Mouse (Mus musculus) thymus, postnatal 4 days (tissue): ENCODE measurements around the gene Ints6l.
A peak's percentile ranks its signal among the peaks of the same experiment; 100 is the strongest.
"Not testable (repeated sequence)": the region's sequence is repeated elsewhere in the genome, so short reads cannot be mapped to it uniquely, and the experiment has no call there.

ENCODE experiments used
- DNase-seq: peaks from one replicate; pipeline ENCODE4 v3.0.0; 2021

Ints6l gene

GRCm38 (mm10) chrX:56454671-56455371, at the start of gene Ints6l:
Ints6l (plus strand) TSS chrX:56454857.
- peak; percentile 79 for DNase-seq

- DNase-seq = no peak
These were observed 49.2 kb upstream of the Ints6l start for GRCm38 (mm10) chrX:56405482-56405881.

- no peak for DNase-seq
These were observed 48.5 kb upstream of the Ints6l start for GRCm38 (mm10) chrX:56406128-56406527.

- DNase-seq = no peak
These were observed 38.4 kb upstream of the Ints6l start for GRCm38 (mm10) chrX:56416277-56416676.

- DNase-seq = peak; percentile 36
These were observed 37.1 kb upstream of the Ints6l start for GRCm38 (mm10) chrX:56417541-56417940.

GRCm38 (mm10) chrX:56430601-56431000, 24.1 kb upstream of the Ints6l start:
- peak; percentile 27 for DNase-seq

- DNase-seq = no peak
These were observed 18.8 kb upstream of the Ints6l start for GRCm38 (mm10) chrX:56435758-56436283.

- DNase-seq = no peak
These were observed 7.9 kb upstream of the Ints6l start for GRCm38 (mm10) chrX:56446487-56447428.

GRCm38 (mm10) chrX:56447524-56448015, 7.1 kb upstream of the Ints6l start, which contains the start of gene Gm2174:
Gm2174 (plus strand) TSS chrX:56447965.
- no peak for DNase-seq

- DNase-seq = peak; percentile 85
These were observed 952 bp downstream of the Ints6l start for GRCm38 (mm10) chrX:56455372-56456246.

- DNase-seq = no peak
These were observed 1.7 kb downstream of the Ints6l start for GRCm38 (mm10) chrX:56456379-56456778.

GRCm38 (mm10) chrX:56462020-56462933, 7.6 kb downstream of the Ints6l start:
- no peak for DNase-seq

GRCm38 (mm10) chrX:56464906-56465305, 10.2 kb downstream of the Ints6l start:
- DNase-seq = no peak

- no peak for DNase-seq
These were observed 13.0 kb downstream of the Ints6l start for GRCm38 (mm10) chrX:56467688-56468087.

GRCm38 (mm10) chrX:56468422-56468821, 13.8 kb downstream of the Ints6l start:
- DNase-seq = no peak

- no peak for DNase-seq
These were observed 19.4 kb downstream of the Ints6l start for GRCm38 (mm10) chrX:56474035-56474434.

GRCm38 (mm10) chrX:56477553-56477952, 22.9 kb downstream of the Ints6l start:
- no peak for DNase-seq

GRCm38 (mm10) chrX:56481906-56482305, 27.2 kb downstream of the Ints6l start:
- DNase-seq = no peak

- DNase-seq = peak; percentile 81
These were observed 35.1 kb downstream of the Ints6l start for GRCm38 (mm10) chrX:56489758-56490157.

GRCm38 (mm10) chrX:56497241-56497640, 42.6 kb downstream of the Ints6l start:
- no peak for DNase-seq

GRCm38 (mm10) chrX:56524442-56524841, 69.8 kb downstream of the Ints6l start, which contains the start of gene Gm10477:
Gm10477 (plus strand) TSS chrX:56524742.
- DNase-seq = not testable (repeated sequence)
